Mouse (Mus musculus) thymus, postnatal 0 days (tissue): ENCODE measurements at regions not wholly inside any gene's neighbourhood (a gene's known extent, or its start where the extent isn't known, plus 50 kb on each side); places are given as distances from the start of the nearest gene placed in this dataset.

Experiments used
- DNase-seq: peaks from one replicate; pipeline ENCODE4 v3.0.0-alpha.2; 2015; ENCODE audit warnings: low spot score

GRCm38 (mm10) chr8:26353476-26353875 is 234.1 kb downstream of the Gm45692 start:
- DNase-seq, result no peak

DNA sequence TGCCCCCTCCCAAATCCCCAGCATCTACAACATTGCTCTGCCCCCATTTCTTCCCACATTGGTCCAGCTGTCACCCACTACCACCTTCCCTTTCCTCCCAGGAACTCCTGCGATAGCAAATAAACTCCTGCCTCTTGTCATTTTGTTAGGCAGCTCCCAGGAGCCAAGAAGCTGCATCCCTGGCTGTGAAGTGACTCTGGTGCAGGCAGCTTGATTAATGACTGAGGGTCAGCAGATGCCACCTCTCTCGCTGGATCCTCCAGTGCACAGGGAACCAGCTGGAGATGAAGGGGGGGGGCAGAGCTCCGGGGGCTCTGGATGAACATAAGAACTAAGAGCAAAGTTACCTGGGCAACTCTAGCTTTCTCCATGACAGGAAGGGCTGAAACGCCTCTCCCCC is 235.2 kb downstream of the Gm45692 start:
- DNase-seq, result no peak

DNA sequence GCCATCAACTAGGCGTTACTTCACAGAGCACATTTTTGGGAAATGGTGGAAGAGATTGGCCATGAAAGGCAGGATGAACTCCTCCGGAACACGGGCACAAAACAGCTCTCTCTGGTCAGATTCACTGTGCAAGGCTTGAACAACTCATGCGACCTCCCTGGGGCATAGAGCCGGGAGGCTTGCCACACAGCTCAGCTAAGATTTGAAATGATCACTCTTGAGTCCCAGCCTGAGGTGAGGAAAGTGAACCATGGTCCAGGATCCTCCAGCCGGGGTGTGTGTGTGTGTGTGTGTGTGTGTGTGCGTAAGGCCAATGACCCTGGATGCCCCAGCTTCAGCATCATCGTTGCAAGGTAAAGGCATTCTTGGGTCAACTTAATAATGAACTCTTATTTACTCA is 237.5 kb downstream of the Gm45692 start:
- no peak for DNase-seq

DNA sequence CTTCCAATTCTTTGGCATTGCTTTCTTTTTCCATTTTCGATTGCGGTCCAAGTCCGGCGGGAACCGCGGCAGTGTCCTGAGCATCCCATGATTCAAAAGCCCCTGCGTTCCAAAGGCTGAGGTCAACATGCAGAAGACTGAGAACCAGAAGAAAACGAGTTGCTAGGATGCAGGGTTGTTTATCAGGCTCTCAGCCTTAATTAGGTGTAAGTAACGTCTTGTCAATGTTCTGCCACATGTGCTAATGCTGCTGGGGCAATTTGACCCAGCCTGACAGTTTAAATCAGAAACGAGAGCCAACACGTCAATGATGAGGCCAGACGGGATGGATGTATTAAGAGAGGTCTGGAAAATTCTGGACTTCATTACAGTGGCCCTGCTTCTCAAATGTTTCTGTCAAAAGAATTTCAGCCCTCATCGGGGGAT is 239.4 kb downstream of the Gm45692 start:
- DNase-seq, result no peak

GRCm38 (mm10) chr8:26362366-26362765 is 243.0 kb downstream of the Gm45692 start:
- no peak for DNase-seq

- DNase-seq, result no peak
These were observed 244.3 kb downstream of the Gm45692 start for GRCm38 (mm10) chr8:26363616-26364015.

DNA sequence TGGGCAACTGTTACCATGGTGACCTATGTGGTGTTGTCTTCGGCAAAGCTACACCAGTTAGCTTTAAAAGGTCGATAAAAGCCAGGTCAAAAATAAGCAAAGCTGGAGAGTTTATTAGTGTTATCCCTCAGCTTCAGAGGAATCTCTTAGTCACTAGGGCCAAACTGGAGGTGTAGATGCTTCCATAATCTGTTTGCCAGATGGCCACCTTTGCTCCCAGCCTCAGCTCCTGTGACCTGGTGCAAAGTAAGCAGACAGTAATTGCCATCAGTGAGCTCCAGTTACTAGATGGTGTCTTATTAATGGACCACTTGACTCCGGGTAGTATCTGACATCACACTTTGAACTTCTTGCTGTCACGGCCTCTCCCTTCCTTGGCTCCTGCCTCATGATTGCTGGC is 245.3 kb downstream of the Gm45692 start:
- no peak for DNase-seq

GRCm38 (mm10) chr8:26380668-26381067 is 261.3 kb downstream of the Gm45692 start:
- DNase-seq, result peak; percentile 38

DNA sequence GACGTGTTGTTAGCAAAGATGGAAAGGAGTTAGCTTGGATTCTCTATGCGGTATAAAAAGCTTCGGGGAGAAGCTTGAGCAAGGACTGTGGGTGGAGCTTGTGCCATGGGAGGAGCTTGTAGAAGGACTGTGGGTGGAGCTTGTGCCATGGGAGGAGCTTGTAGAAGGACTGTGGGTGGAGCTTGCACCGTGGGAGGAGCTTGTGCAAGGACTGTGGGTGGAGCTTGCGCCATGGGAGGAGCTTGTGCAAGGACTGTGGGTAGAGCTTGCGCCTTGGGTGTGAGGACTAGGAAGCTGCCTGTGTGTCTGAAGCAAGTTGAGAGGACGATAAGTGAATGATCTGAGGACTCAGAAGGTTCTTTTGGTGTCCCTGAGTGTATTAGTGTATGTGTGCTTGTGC is 263.1 kb downstream of the Gm45692 start:
- DNase-seq, result no peak

GRCm38 (mm10) chr8:26383886-26384285 is 264.6 kb downstream of the Gm45692 start:
- no peak for DNase-seq

DNA sequence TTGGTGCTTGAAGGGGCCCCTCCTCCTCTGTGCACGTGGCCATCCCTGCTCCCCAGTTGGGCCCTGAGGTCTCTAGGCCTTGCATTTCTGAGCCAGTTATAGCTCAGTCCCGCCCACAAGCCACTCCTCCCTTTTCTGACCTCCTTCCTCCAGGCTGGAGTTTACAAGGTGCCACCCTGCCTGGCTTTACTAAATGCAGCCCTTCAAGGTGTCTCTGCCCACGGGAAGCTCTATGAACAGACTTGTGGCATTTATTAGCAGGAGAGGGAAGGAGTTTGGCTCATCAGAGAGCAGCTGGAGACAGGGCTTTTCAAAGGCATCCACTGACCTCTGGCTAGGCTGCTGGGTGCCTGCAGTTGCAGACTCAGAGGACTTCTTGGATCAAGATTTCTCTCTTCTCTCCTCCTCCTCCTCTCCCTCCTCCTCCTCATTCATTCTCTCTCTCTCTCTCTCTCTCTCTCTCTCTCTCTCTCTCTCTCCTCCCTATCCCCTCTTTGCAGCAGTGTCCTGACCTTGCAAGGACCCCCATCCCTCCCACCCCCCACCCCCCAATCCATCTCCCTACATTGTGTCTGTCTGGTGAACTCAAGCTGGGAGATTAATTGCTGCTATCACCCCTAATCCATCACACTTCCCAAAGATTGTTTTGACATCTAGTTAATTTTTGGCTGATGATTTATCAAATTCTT is 265.1 kb downstream of the Gm45692 start:
- DNase-seq, result no peak

GRCm38 (mm10) chr8:26384994-26385345 is 265.6 kb downstream of the Gm45692 start:
- DNase-seq, result no peak

DNA sequence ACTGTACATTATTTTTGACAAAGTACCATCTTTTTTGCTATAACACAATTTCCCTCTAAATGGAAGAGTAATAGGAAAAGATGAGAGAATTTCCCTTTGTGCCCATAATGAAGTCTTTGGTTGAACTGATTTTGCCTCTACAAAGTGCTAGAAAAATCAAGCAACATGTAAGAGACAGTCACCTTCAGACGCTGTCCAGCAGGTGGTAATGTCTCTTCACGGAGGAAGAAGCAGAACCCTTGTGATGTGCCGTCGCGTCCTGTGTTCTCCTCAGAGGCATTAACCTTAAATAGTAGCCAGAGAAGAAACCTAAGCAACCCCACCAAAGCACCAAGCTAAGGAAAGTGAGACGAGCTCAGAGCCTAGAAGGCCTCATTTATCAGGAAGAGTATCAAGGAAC is 275.7 kb downstream of the Gm45692 start:
- no peak for DNase-seq

GRCm38 (mm10) chr8:26420002-26420401 is 300.7 kb downstream of the Gm45692 start:
- no peak for DNase-seq

- no peak for DNase-seq
These were observed 301.2 kb downstream of the Gm45692 start for GRCm38 (mm10) chr8:26420536-26420935.

DNA sequence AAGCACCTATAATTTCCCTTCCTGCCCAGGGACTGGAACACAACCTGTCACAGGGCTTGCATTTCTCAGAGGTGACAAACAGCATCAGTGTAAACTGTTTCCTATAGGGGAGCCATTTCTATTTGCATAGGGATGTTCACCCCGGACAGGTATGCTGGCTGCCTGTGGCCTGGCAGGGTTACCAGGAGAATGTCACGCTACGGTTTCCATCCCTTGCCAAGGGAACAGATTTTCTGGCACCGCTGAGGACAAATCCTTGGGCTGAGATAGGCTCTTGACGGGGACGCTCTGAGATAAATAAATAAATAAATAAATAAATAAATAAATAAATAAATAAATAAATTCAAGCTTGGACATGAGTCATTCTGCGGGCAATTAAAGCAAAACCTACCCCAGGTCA is 308.0 kb downstream of the Gm45692 start:
- no peak for DNase-seq

DNA sequence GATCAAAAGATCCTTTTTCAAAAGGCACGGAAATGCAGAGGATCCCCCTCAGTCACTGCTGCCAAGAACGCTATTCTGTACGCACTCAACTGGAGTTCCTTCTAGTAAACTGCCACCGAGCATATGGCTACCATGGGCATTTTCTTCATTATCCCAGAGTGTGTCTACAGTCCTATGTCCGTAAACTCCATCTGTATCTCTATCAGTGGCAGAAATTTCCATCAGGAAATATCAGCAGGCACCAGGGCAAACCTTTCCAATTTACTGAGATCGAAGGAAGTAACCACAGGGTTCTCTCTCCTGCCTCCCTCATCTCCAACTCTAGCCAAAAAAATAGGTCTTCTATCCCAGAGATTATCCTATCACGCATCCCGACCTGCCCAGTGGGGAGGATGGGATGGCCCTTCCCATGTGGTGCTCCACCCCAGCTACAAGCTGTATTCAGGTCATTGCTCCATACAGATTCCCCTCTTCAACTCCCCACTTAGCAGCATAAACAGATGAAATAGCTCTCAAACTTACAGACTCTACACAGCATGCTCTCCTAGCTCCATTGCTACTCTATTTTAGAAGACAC is 310.5 kb downstream of the Gm45692 start:
- DNase-seq, result no peak

GRCm38 (mm10) chr8:26432161-26432919 is 313.0 kb downstream of the Gm45692 start:
- no peak for DNase-seq

DNA sequence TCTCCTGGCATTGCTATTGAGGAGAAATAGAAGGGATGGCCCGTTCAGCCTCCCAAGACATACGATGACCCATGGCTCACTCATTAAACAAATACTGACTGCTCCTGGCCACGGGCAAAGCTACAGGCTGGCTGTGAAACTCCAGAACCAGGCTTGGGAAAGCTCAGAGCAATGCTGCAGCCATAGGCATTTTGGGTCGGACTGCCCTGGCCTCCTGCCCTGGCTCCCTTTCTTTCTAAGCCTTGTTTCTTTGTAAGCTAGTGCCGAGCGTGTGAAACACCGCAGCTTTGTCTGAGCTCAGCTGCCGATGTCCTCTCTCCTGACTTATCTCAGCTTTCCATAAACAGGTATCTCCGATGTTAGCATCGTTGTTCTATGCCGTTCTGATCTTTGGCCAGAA is 316.9 kb downstream of the Gm45692 start:
- DNase-seq, result no peak

DNA sequence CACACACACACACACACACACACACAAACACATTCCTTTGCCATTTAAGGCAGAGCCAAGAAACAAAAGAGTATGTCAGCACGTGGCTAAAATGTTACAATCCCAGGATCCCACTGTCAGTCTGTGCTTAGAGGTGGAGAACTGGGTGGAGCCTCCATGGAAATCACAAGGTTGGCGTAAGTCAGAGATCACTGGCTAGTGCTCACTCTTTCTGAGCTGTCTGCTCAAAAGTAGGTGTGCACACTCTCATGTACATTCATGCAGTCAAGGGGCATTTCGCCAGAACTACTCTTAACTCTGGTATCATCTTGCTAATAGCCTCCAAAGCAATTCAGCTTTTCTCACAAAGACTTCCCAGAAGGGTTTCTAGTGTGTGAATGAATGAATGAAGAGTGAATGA is 318.2 kb downstream of the Gm45692 start:
- DNase-seq, result no peak

GRCm38 (mm10) chr8:26438246-26438862 is 319.0 kb downstream of the Gm45692 start:
- no peak for DNase-seq

DNA sequence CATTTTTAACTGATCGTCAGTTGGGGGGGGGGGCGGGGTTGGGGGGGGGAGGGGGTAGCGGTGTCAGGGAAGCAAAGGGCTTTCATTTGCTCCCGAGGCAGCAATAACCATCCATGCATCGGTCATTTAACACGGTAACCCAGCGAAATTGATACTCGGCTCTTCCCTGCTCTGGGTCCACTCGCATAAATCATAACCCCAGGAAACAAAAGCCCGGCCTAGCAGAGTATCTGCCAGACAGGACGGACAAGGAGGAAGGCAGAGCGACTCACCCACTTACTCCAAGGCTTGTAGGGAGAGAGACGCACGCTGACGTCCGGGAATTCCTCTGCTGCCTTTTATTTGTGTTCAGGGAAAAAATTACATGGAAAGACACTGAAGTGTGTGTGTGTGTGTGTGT is 319.5 kb downstream of the Gm45692 start:
- no peak for DNase-seq
